In the genomic region with DNA sequence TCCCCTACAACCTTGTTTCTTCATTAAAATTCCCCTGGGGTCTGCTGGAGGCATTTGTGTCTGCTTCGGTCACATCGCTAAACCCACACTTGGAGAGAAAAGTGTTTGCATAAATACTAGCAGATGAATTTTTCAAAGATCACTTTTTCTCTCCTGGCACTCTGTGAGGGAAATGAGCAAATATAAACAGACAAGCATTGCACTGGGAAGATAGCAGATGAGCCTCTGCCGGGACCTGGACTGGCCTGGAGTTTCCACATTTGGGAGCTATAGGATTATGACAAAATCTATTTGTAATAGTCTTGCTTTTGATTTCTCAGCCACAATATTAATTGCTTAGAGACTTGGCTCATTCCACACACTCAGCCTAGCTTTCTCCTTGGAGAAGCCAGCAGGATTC, we compare ENCODE assay signal across 25 mouse cellular contexts. TPM values are rescaled to one million over a fixed set of nuclear protein-coding genes. Genes with fewer than 3 reads are reported as not detected.
DNase-seq lines count a peak whose midpoint lies in the region; ATAC-seq and TF ChIP-seq lines count a peak whose summit lies in the region.
"Had no signal": no experiment of that assay in that cellular context is flagged by ENCODE, and none has a peak within 500 bp of the region (broad histone marks: within the 10 kb centered on the region; RNA-seq: fewer than 3 reads in every experiment).

No protein-coding gene starts in this region.

- no peak for ATAC-seq in lung, embryonic 14.5 days (ENCODE audit: insufficient read depth)
- no peak for ATAC-seq in megakaryocyte progenitor cell, adult 5-6 weeks (replicated peaks; ENCODE audit: poor library complexity)
- ATAC-seq: activated CD4-positive, CD25-positive, alpha-beta regulatory T cell, adult 4 months; forebrain, embryonic 13.5 days; forebrain, embryonic 15.5 days; Patski had no signal

- no peak overlapping the region for H3K4me3 ChIP-seq in lung, embryonic 14.5 days (ENCODE audit: low read depth, low read length)
- no peak overlapping the region for H3K4me3 ChIP-seq in lung, adult 2 months (replicated peaks; ENCODE audit: extremely low read depth, low read depth, low read length)
- H3K4me3 ChIP-seq: embryonic facial prominence, embryonic 10.5 days; embryonic facial prominence, embryonic 12.5 days; forebrain, embryonic 13.5 days; forebrain, embryonic 15.5 days had no signal

- no peak for TF ChIP-seq POLR2A in lung, adult 2 months (IDR thresholded peaks at IDR 0.05; ENCODE audit: borderline replicate concordance, extremely low read depth, low read depth, low read length)

- H3K27me3 ChIP-seq in lung, embryonic 14.5 days (ENCODE audit: insufficient read depth, low read length) = no peaks in the 10 kb centered on the region
- H3K27me3 ChIP-seq: embryonic facial prominence, embryonic 12.5 days; forebrain, embryonic 13.5 days; forebrain, embryonic 15.5 days had no signal

- H3K4me2 ChIP-seq in lung, embryonic 14.5 days = no peak overlapping the region
- H3K4me2 ChIP-seq: embryonic facial prominence, embryonic 12.5 days; forebrain, embryonic 13.5 days; forebrain, embryonic 15.5 days had no signal

- H3K9me3 ChIP-seq in lung, embryonic 14.5 days (ENCODE audit: low read depth, low read length) = no peaks in the 10 kb centered on the region
- H3K9me3 ChIP-seq: embryonic facial prominence, embryonic 10.5 days; embryonic facial prominence, embryonic 12.5 days; forebrain, embryonic 13.5 days; forebrain, embryonic 15.5 days; G1E had no signal

- no peak overlapping the region for H3K9ac ChIP-seq in lung, embryonic 14.5 days
- H3K9ac ChIP-seq: embryonic facial prominence, embryonic 12.5 days; forebrain, embryonic 13.5 days; forebrain, embryonic 15.5 days had no signal

- no peak overlapping the region for H3K27ac ChIP-seq in lung, embryonic 14.5 days (ENCODE audit: low read depth)
- H3K27ac ChIP-seq: embryonic facial prominence, embryonic 10.5 days; embryonic facial prominence, embryonic 12.5 days; forebrain, embryonic 13.5 days; forebrain, embryonic 15.5 days had no signal

- no peak for TF ChIP-seq CTCF in lung, embryonic 14.5 days (IDR thresholded peaks at IDR 0.05; ENCODE audit: low read depth)
- TF ChIP-seq CTCF in lung, adult 2 months (IDR thresholded peaks at IDR 0.05; ENCODE audit: insufficient read depth, low read length) = no peak

- 30% methylated on average over 3 of the region's 3 CpGs for WGBS in lung, embryonic 14.5 days
- WGBS in lung, adult 2 months = 41% methylated on average over 3 of the region's 3 CpGs

- H3K4me1 ChIP-seq in lung, embryonic 14.5 days (ENCODE audit: insufficient read depth) = peaks cover 10% of the 10 kb centered on the region; the same call in 1 of the 2 replicates
- H3K4me1 ChIP-seq in lung, adult 2 months (ENCODE audit: control insufficient read depth, insufficient read depth, low read length) = peaks cover 11% of the 10 kb centered on the region
- H3K4me1 ChIP-seq: embryonic facial prominence, embryonic 12.5 days; forebrain, embryonic 13.5 days had no signal

- H3K36me3 ChIP-seq in lung, embryonic 14.5 days (ENCODE audit: insufficient read depth) = no peaks in the 10 kb centered on the region
- H3K36me3 ChIP-seq: embryonic facial prominence, embryonic 10.5 days; embryonic facial prominence, embryonic 12.5 days; forebrain, embryonic 15.5 days; G1E had no signal

- peak; percentile 40 for DNase-seq in lung, embryonic 14.5 days
- DNase-seq in lung, adult 18-20 months = no peak
- peak; percentile 37 for DNase-seq in lung, postnatal 25 days (ENCODE audit: low spot score)
- no peak for DNase-seq in lung, adult 2 months
- DNase-seq in retina, postnatal 1 day = peak; percentile 20
- DNase-seq in retina, embryonic 14.5 days (ENCODE audit: low spot score) = no peak
- DNase-seq: adrenal gland, adult 8-10 months; adrenal gland, postnatal 14 days; adrenal gland, postnatal 36 days; cerebellum, adult 11-12 months; cerebellum, adult 2 months; cerebellum, adult 9-10 months; cerebellum, postnatal 10 days; cerebellum, postnatal 25 days had no signal

RNA-seq across cellular contexts. Expression of gene Rap1a, which starts 19.1 kb away (rescaled TPM):
- 94.3 and 95.5 TPM in 2 replicates for polyA plus RNA-seq in lung, embryonic 14.5 days (2014; fragmentation: Nextera tagmentation; extraction: Ambion mirVana)
- 8.2 and 18.1 TPM in 2 replicates for polyA plus RNA-seq in lung, adult 2 months (2012; rRNA removed)
- 151 and 181 TPM in 2 replicates for total RNA-seq in megakaryocyte progenitor cell, adult 5-6 weeks (2015)
- total RNA-seq in megakaryocyte progenitor cell, adult 5-6 weeks (2017) = 128 and 136 TPM in 2 replicates

RNA-seq across cellular contexts. Expression of gene Adora3, which starts 50.4 kb away (rescaled TPM):
- polyA plus RNA-seq in lung, embryonic 14.5 days (2014; fragmentation: Nextera tagmentation; extraction: Ambion mirVana) = 0.18 and 0.30 TPM in 2 replicates
- 0.84 and 1.2 TPM in 2 replicates for polyA plus RNA-seq in lung, adult 2 months (2012; rRNA removed)
- total RNA-seq in megakaryocyte progenitor cell, adult 5-6 weeks (2015) = 0.81 and 1.4 TPM in 2 replicates
- total RNA-seq in megakaryocyte progenitor cell, adult 5-6 weeks (2017) = 0.20 TPM in 1 of 2 replicates, not detected in the other
- polyA plus RNA-seq: C2C12; embryonic facial prominence, embryonic 10.5 days; forebrain, embryonic 11.5 days; G1E; Patski had no signal

RNA-seq across cellular contexts. Expression of gene Tmigd3, which starts 50.4 kb away (rescaled TPM):
- 0.22 and 0.32 TPM in 2 replicates for polyA plus RNA-seq in lung, embryonic 14.5 days (2014; fragmentation: Nextera tagmentation; extraction: Ambion mirVana)
- polyA plus RNA-seq in lung, adult 2 months (2012; rRNA removed) = 1.3 and 2.2 TPM in 2 replicates
- 0.71 and 1.8 TPM in 2 replicates for total RNA-seq in megakaryocyte progenitor cell, adult 5-6 weeks (2015)
- total RNA-seq in megakaryocyte progenitor cell, adult 5-6 weeks (2017) = 0.33 and 2.2 TPM in 2 replicates
- total RNA-seq: adrenal gland, adult 18-20 months; adrenal gland, adult 8-10 months; adrenal gland, postnatal 14 days had no signal
- polyA plus RNA-seq: activated CD4-positive, CD25-positive, alpha-beta regulatory T cell, adult 4 months; C2C12; embryonic facial prominence, embryonic 10.5 days; embryonic facial prominence, embryonic 12.5 days; forebrain, embryonic 13.5 days; Patski had no signal

Comparison
In these comparisons a context has a peak if more than half of its experiments do, and no peak if none do; other contexts are left out.
1. DNase-seq: peak in lung, embryonic 14.5 days (single experiment), lung, postnatal 25 days (single experiment) and retina, postnatal 1 day (single experiment); none in lung, adult 18-20 months (0 of 2), lung, adult 2 months (single experiment) and retina, embryonic 14.5 days (single experiment).